Mouse (Mus musculus): ENCODE data around the gene Kng1.

DNA sequence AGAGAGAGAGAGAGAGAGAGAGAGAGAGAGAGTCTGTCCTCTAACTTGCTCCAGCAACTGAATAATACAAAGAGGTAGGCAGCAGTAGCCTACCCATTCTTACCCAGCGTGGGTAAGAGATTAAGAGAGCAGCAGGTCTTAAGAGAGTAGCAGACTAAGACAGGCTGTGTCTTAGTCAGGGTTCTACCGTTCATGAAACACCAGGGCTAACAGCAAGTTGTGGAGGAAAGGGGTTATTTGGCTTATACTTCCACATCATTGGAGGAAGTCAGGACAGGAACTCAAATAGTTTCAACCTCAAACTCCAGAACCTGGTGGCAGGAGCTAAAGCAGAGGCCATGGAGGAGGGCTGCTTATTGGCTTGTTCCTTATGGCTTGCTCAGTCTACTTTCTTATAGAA is 46.2 kb downstream of the Kng1 start:
- TF ChIP-seq CTCF (IDR thresholded peaks at IDR 0.05; ENCODE audit: low read depth, low read length) (no peak), POLR2A (IDR thresholded peaks at IDR 0.05; ENCODE audit: extremely low read depth, insufficient read depth, low read length) (no peak)

Measured in liver, adult 2 months (tissue).